Mouse (Mus musculus) myocyte (in vitro differentiated cells): ENCODE results near the gene Hyal3. TPM values are rescaled to one million over a fixed set of nuclear protein-coding genes. Genes with fewer than 3 reads are reported as not detected.

Experiments used
- H3K27me3 ChIP-seq: one replicate; pipeline ENCODE4 v1.6.1; 2011; ENCODE audit not compliant: control insufficient read depth, insufficient read depth, insufficient read length
- H3K36me3 ChIP-seq: one replicate; pipeline ENCODE4 v1.6.1; 2011; ENCODE audit not compliant: control insufficient read depth, insufficient read depth
- H3K4me2 ChIP-seq: one replicate; pipeline ENCODE4 v1.6.1; 2011; ENCODE audit warnings: low read depth, control low read depth
- H3K4me3 ChIP-seq: one replicate; pipeline ENCODE4 v1.5.1; 2011; ENCODE audit warnings: mild to moderate bottlenecking, control low read depth, moderate library complexity
- H3K79me2 ChIP-seq: one replicate; pipeline ENCODE4 v1.6.1; 2011; ENCODE audit not compliant: control insufficient read depth, insufficient read depth
- H3ac ChIP-seq: one replicate; pipeline ENCODE4 v1.6.1; 2011; ENCODE audit not compliant: control insufficient read depth, insufficient read length
- CEBPB ChIP-seq: IDR thresholded peaks from 2 replicates; pipeline ENCODE4 v1.6.1; 2011; ENCODE audit warnings: mild to moderate bottlenecking, moderate library complexity; ENCODE audit not compliant: poor library complexity, insufficient read depth, severe bottlenecking
- E2F4 ChIP-seq: IDR thresholded peaks from one replicate; pipeline ENCODE4 v1.6.1; 2011; ENCODE audit warnings: mild to moderate bottlenecking, control low read depth, moderate library complexity; ENCODE audit not compliant: insufficient read depth
- MAX ChIP-seq: IDR thresholded peaks from one replicate; pipeline ENCODE4 v1.6.1; 2011; ENCODE audit warnings: low read depth, mild to moderate bottlenecking, control low read depth
- MYOD1 ChIP-seq, 3 experiments: IDR thresholded peaks; one replicate each; pipeline ENCODE4 v1.6.1; 2011; ENCODE audit warnings: control low read depth in 2 of 3, low read depth in 2 of 3, mild to moderate bottlenecking in 2 of 3, moderate library complexity in 1 of 3; ENCODE audit not compliant: insufficient read length in 2 of 3, control insufficient read depth in 1 of 3
- MYOG ChIP-seq, 3 experiments: IDR thresholded peaks; one replicate each; pipeline ENCODE4 v1.6.1; 2011; ENCODE audit warnings: control low read depth in 2 of 3, low read depth in 2 of 3, mild to moderate bottlenecking in 2 of 3; ENCODE audit not compliant: insufficient read length in 2 of 3, control insufficient read depth in 1 of 3, insufficient read depth in 1 of 3
- POLR2A ChIP-seq: IDR thresholded peaks from one replicate; pipeline ENCODE4 v1.6.1; 2011; ENCODE audit warnings: low read depth, mild to moderate bottlenecking, control low read depth, moderate library complexity; ENCODE audit not compliant: insufficient read length
- POLR2AphosphoS2 ChIP-seq: IDR thresholded peaks from one replicate; pipeline ENCODE4 v1.6.1; 2011; ENCODE audit warnings: low read depth, control low read depth; ENCODE audit not compliant: insufficient read length
- REST ChIP-seq: IDR thresholded peaks from one replicate; pipeline ENCODE4 v1.6.1; 2011; ENCODE audit warnings: mild to moderate bottlenecking, control low read depth, moderate library complexity; ENCODE audit not compliant: insufficient read depth, insufficient read length
- SRF ChIP-seq: IDR thresholded peaks from one replicate; pipeline ENCODE4 v1.6.1; 2011; ENCODE audit warnings: low read depth; ENCODE audit not compliant: control insufficient read depth, insufficient read length
- TCF12 ChIP-seq: IDR thresholded peaks from one replicate; pipeline ENCODE4 v1.6.1; 2011; ENCODE audit warnings: mild to moderate bottlenecking, control low read depth; ENCODE audit not compliant: poor library complexity, insufficient read depth, severe bottlenecking
- TCF3 ChIP-seq: IDR thresholded peaks from one replicate; pipeline ENCODE4 v1.6.1; 2011; ENCODE audit warnings: low read depth, control low read depth; ENCODE audit not compliant: insufficient read length
- USF1 ChIP-seq: IDR thresholded peaks from one replicate; pipeline ENCODE4 v1.6.1; 2011; ENCODE audit warnings: low read depth, mild to moderate bottlenecking, control low read depth, moderate library complexity
- polyA plus RNA-seq: library from polyadenylated mRNA; unstranded; fragments of >200 nt; fragmentation: generic; extraction: Trizol; gene quantifications from one replicate; pipeline ENCODE4 v1.2.1, GENCODE M21; 2012; ENCODE audit warnings: missing spikeins

The Hyal3 gene
- polyA plus RNA-seq, 1 experiment, result 0.43 TPM

GRCm38 (mm10) chr9:107600745-107601144 lies 20.1 kb downstream of the Hyal3 start:
- TF ChIP-seq MYOG (IDR thresholded peaks at IDR 0.05; ENCODE audit: control insufficient read depth in 1 of 3, insufficient read depth in 1 of 3, insufficient read length in 2 of 3, low read depth in 2 of 3), result no peak
- no peak for TF ChIP-seq USF1
- TF ChIP-seq MYOD1 (IDR thresholded peaks at IDR 0.05; ENCODE audit: control insufficient read depth in 1 of 3, insufficient read length in 2 of 3, low read depth in 2 of 3), result no peak
- TF ChIP-seq SRF, result no peak
- TF ChIP-seq POLR2A, result no peak
- no peak for TF ChIP-seq MAX
- no peak for TF ChIP-seq TCF12
- no peak for TF ChIP-seq TCF3
- TF ChIP-seq CEBPB, result no peak
- TF ChIP-seq REST, result no peak
- no peak for TF ChIP-seq POLR2AphosphoS2
- no peak for TF ChIP-seq E2F4
- Histone ChIP-seq H3ac (no peak overlapping the region), H3K27me3 (no peaks in the 10 kb centered on the region), H3K36me3 (peaks cover 7% of the 10 kb centered on the region), H3K4me2 (no peak overlapping the region), H3K79me2 (no peaks in the 10 kb centered on the region), H3K4me3 (no peak overlapping the region)

- TF ChIP-seq MYOG (IDR thresholded peaks at IDR 0.05; ENCODE audit: control insufficient read depth in 1 of 3, insufficient read depth in 1 of 3, insufficient read length in 2 of 3, low read depth in 2 of 3) (no peak), POLR2A (no peak), SRF (no peak), USF1 (no peak), MYOD1 (IDR thresholded peaks at IDR 0.05; ENCODE audit: control insufficient read depth in 1 of 3, insufficient read length in 2 of 3, low read depth in 2 of 3) (no peak), REST (no peak), E2F4 (no peak), TCF3 (no peak), MAX (no peak), POLR2AphosphoS2 (no peak), CEBPB (no peak), TCF12 (no peak)
- no peaks in the 10 kb centered on the region for H3K27me3 ChIP-seq
Measured at GRCm38 (mm10) chr9:107601275-107601674, 20.7 kb downstream of the Hyal3 start.

GRCm38 (mm10) chr9:107602068-107602648 lies 21.5 kb downstream of the Hyal3 start:
- Histone ChIP-seq H3K79me2 (no peaks in the 10 kb centered on the region), H3K27me3 (no peaks in the 10 kb centered on the region), H3K4me3 (no peak overlapping the region), H3K4me2 (peak overlapping the region; percentile 46), H3K36me3 (peaks cover 7% of the 10 kb centered on the region), H3ac (no peak overlapping the region)
- no peak for TF ChIP-seq MYOG (IDR thresholded peaks at IDR 0.05; ENCODE audit: control insufficient read depth in 1 of 3, insufficient read depth in 1 of 3, insufficient read length in 2 of 3, low read depth in 2 of 3)
- no peak for TF ChIP-seq SRF
- no peak for TF ChIP-seq E2F4
- no peak for TF ChIP-seq CEBPB

More at GRCm38 (mm10) chr9:107601275-107601674, 20.7 kb downstream of the Hyal3 start:
- no peak overlapping the region for H3K4me3 ChIP-seq
- no peaks in the 10 kb centered on the region for H3K79me2 ChIP-seq
- no peak overlapping the region for H3K4me2 ChIP-seq
- no peak overlapping the region for H3ac ChIP-seq
- H3K36me3 ChIP-seq, result peaks cover 7% of the 10 kb centered on the region

- H3K27me3 ChIP-seq, result no peaks in the 10 kb centered on the region
- no peaks in the 10 kb centered on the region for H3K79me2 ChIP-seq
- H3K4me3 ChIP-seq, result no peak overlapping the region
- peaks cover 7% of the 10 kb centered on the region for H3K36me3 ChIP-seq
- H3ac ChIP-seq, result no peak overlapping the region
- TF ChIP-seq TCF12 (no peak), SRF (no peak), MYOD1 (IDR thresholded peaks at IDR 0.05; ENCODE audit: control insufficient read depth in 1 of 3, insufficient read length in 2 of 3, low read depth in 2 of 3) (no peak), MAX (no peak), POLR2A (no peak), USF1 (no peak), TCF3 (no peak), POLR2AphosphoS2 (no peak), MYOG (IDR thresholded peaks at IDR 0.05; ENCODE audit: control insufficient read depth in 1 of 3, insufficient read depth in 1 of 3, insufficient read length in 2 of 3, low read depth in 2 of 3) (no peak)
- no peak overlapping the region for H3K4me2 ChIP-seq
Measured at GRCm38 (mm10) chr9:107603251-107603650, 22.6 kb downstream of the Hyal3 start.

- peak; percentile 52 for TF ChIP-seq POLR2A
- no peak for TF ChIP-seq TCF12
- TF ChIP-seq MYOD1 (IDR thresholded peaks at IDR 0.05; ENCODE audit: control insufficient read depth in 1 of 3, insufficient read length in 2 of 3, low read depth in 2 of 3), result peak in 1 of 3 experiments; percentile 44
- TF ChIP-seq MYOG (IDR thresholded peaks at IDR 0.05; ENCODE audit: control insufficient read depth in 1 of 3, insufficient read depth in 1 of 3, insufficient read length in 2 of 3, low read depth in 2 of 3), result peak in 2 of 3 experiments; percentile 67 to 69
- Histone ChIP-seq H3K27me3 (no peaks in the 10 kb centered on the region), H3K79me2 (no peaks in the 10 kb centered on the region), H3K4me2 (peak overlapping the region; percentile 92), H3ac (peak overlapping the region; percentile 8), H3K4me3 (peak overlapping the region; percentile 36), H3K36me3 (peaks cover 7% of the 10 kb centered on the region)
Measured at GRCm38 (mm10) chr9:107605041-107605661, 24.5 kb downstream of the Hyal3 start.
